Mouse (Mus musculus): ENCODE data around the gene Rragc. TPM values are rescaled to one million over a fixed set of nuclear protein-coding genes. Genes with fewer than 3 reads are reported as not detected.

The Rragc gene
- polyA plus RNA-seq, 1 experiment from 2014 or later = 42.6 TPM

Other genes starting within 250 kb of the Rragc start
- 78.1 and 88.8 TPM in 2 replicates for gene Macf1, start 233.1 kb upstream of the Rragc start, polyA plus RNA-seq (2014; fragmentation: Nextera tagmentation; extraction: Ambion mirVana)
- gene Ndufs5, start 199.2 kb upstream of the Rragc start, polyA plus RNA-seq (2014; fragmentation: Nextera tagmentation; extraction: Ambion mirVana) = 291 and 296 TPM in 2 replicates
- gene Akirin1, start 167.1 kb upstream of the Rragc start, polyA plus RNA-seq (2014; fragmentation: Nextera tagmentation; extraction: Ambion mirVana) = 86.9 and 88.4 TPM in 2 replicates
- gene Rhbdl2, start 129.6 kb upstream of the Rragc start, polyA plus RNA-seq (2014; fragmentation: Nextera tagmentation; extraction: Ambion mirVana) = 0.68 and 1.4 TPM in 2 replicates
- not detected in 2 replicates for gene 4933427I04Rik, start 57.8 kb upstream of the Rragc start, polyA plus RNA-seq (2014; fragmentation: Nextera tagmentation; extraction: Ambion mirVana)
- 58.6 and 59.9 TPM in 2 replicates for gene Mycbp, start 12.6 kb upstream of the Rragc start, polyA plus RNA-seq (2014; fragmentation: Nextera tagmentation; extraction: Ambion mirVana)
- gene 4930535I16Rik, start 576 bp downstream of the Rragc start, polyA plus RNA-seq (2014; fragmentation: Nextera tagmentation; extraction: Ambion mirVana) = not detected in 2 replicates